In genomic region chr1:125284693-125285092, GRCm38 (mm10) we compare ENCODE assay signal across 35 mouse cellular contexts.
"Had no signal": no experiment of that assay in that cellular context is flagged by ENCODE, and none has a peak within 500 bp of the region (broad histone marks: within the 10 kb centered on the region; RNA-seq: fewer than 3 reads in every experiment).

No protein-coding gene starts in this region.

- H3K9me3 ChIP-seq: heart, embryonic 10.5 days; heart, embryonic 13.5 days; heart, embryonic 15.5 days; hindbrain, embryonic 10.5 days; hindbrain, embryonic 12.5 days; hindbrain, embryonic 13.5 days; hindbrain, embryonic 15.5 days; intestine, embryonic 15.5 days; kidney, embryonic 15.5 days had no signal

- DNase-seq: heart, postnatal 10 days; heart, postnatal 14 days; heart, postnatal 36 days; kidney, adult 11 months; kidney, adult 18-20 months; kidney, adult 2 months; kidney, adult 8-10 months; kidney, adult 9 months; kidney, postnatal 10 days; kidney, postnatal 14 days; kidney, postnatal 25 days; kidney, postnatal 36 days; kidney, postnatal 4 days; layer of hippocampus, adult 9-11 months; layer of hippocampus, postnatal 36 days had no signal

- H3K36me3 ChIP-seq: heart, embryonic 10.5 days; heart, embryonic 12.5 days; heart, embryonic 13.5 days; heart, embryonic 15.5 days; hindbrain, embryonic 10.5 days; hindbrain, embryonic 12.5 days; hindbrain, embryonic 13.5 days; hindbrain, embryonic 15.5 days; intestine, embryonic 15.5 days; kidney, embryonic 15.5 days had no signal

- H3K27me3 ChIP-seq: heart, embryonic 12.5 days; heart, embryonic 13.5 days; heart, embryonic 15.5 days; hindbrain, embryonic 12.5 days; hindbrain, embryonic 13.5 days; hindbrain, embryonic 15.5 days; intestine, embryonic 15.5 days; kidney, embryonic 15.5 days had no signal

- H3K4me1 ChIP-seq: heart, embryonic 10.5 days; heart, embryonic 12.5 days; heart, embryonic 13.5 days; heart, embryonic 15.5 days; hindbrain, embryonic 10.5 days; hindbrain, embryonic 12.5 days; hindbrain, embryonic 13.5 days; hindbrain, embryonic 15.5 days; intestine, embryonic 15.5 days; kidney, embryonic 15.5 days had no signal

- H3K4me3 ChIP-seq: heart, embryonic 10.5 days; heart, embryonic 12.5 days; heart, embryonic 13.5 days; heart, embryonic 15.5 days; hindbrain, embryonic 10.5 days; hindbrain, embryonic 12.5 days; hindbrain, embryonic 13.5 days; hindbrain, embryonic 15.5 days; intestine, embryonic 15.5 days; kidney, embryonic 15.5 days; layer of hippocampus, adult 2 months; left cerebral cortex, adult 2 months had no signal

- H3K27ac ChIP-seq: heart, embryonic 10.5 days; heart, embryonic 13.5 days; heart, embryonic 15.5 days; hindbrain, embryonic 10.5 days; hindbrain, embryonic 12.5 days; hindbrain, embryonic 13.5 days; hindbrain, embryonic 14.5 days; hindbrain, embryonic 15.5 days; hindbrain, postnatal 0 days; intestine, embryonic 15.5 days; kidney, embryonic 15.5 days; kidney, postnatal 0 days; layer of hippocampus, adult 2 months; left cerebral cortex, adult 2 months had no signal

- H3K4me2 ChIP-seq: heart, embryonic 11.5 days; heart, embryonic 12.5 days; heart, embryonic 13.5 days; heart, embryonic 15.5 days; hindbrain, embryonic 12.5 days; hindbrain, embryonic 13.5 days; hindbrain, embryonic 14.5 days; hindbrain, embryonic 15.5 days; intestine, embryonic 15.5 days; kidney, embryonic 15.5 days had no signal

- H3K9ac ChIP-seq: heart, embryonic 12.5 days; heart, embryonic 13.5 days; heart, embryonic 15.5 days; hindbrain, embryonic 12.5 days; hindbrain, embryonic 13.5 days; hindbrain, embryonic 14.5 days; hindbrain, embryonic 15.5 days; intestine, embryonic 15.5 days; kidney, embryonic 15.5 days had no signal

- ATAC-seq: hindbrain, embryonic 16.5 days; hindbrain, postnatal 0 days; inflammation-experienced regulatory T-cells, adult 6 months; intestine, embryonic 15.5 days; intestine, embryonic 16.5 days; intestine, postnatal 0 days had no signal
